In the genomic region with DNA sequence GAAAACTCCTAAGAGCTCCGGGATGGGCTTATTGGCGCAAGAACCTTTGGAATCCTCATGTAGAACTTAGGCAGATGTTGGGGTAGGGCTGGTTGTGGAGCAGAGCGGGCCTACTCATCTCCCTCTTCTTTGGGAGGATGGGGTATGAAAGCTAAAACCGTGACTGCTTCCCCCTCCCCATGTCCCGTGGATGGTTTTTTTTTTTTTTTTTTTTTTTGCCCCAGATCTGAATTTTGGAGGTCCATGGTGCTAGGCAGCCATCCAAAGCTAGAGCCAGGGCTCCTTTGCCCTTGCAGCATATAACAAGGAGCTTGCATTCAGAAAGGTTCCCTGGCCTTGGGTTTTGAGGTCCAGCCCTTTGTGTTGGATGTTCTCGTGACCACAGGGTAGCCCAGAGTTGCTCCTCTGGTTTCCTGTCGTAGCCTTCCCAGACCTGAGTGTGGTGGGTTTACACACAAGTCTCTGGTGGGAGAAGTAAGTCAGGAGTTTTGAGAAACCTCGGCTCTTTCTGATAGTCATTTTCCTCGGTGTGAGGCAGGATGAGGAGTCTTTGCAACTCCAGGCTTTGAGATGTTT, we compare ENCODE assay signal across 9 mouse cellular contexts. TPM values are rescaled to one million over a fixed set of nuclear protein-coding genes. Genes with fewer than 3 reads are reported as not detected.
DNase-seq lines count a peak whose midpoint lies in the region; ATAC-seq and TF ChIP-seq lines count a peak whose summit lies in the region.
"Had no signal": no experiment of that assay in that cellular context is flagged by ENCODE, and none has a peak within 500 bp of the region (broad histone marks: within the 10 kb centered on the region; RNA-seq: fewer than 3 reads in every experiment).

No protein-coding gene starts in this region.

- H3K79me2 ChIP-seq in CH12.LX (replicated peaks; ENCODE audit: control insufficient read depth, extremely low read depth, insufficient read depth, poor library complexity, severe bottlenecking), result no peaks in the 10 kb centered on the region; the same call in 1 of the 2 replicates

- H3K27ac ChIP-seq in CH12.LX (ENCODE audit: insufficient read depth, low read depth), result no peak overlapping the region
- no peak overlapping the region for H3K27ac ChIP-seq in forebrain, postnatal 0 days (ENCODE audit: low read depth, low read length)
- peak overlapping the region; percentile 92 for H3K27ac ChIP-seq in lung, postnatal 0 days (ENCODE audit: low read length)

- no peak for ATAC-seq in forebrain, postnatal 0 days
- no peak for ATAC-seq in lung, postnatal 0 days

- H3K9me3 ChIP-seq in CH12.LX (replicated peaks; ENCODE audit: low read length), result peaks cover 2% of the 10 kb centered on the region
- H3K9me3 ChIP-seq in forebrain, postnatal 0 days (ENCODE audit: low read length), result no peaks in the 10 kb centered on the region
- H3K9me3 ChIP-seq in lung, postnatal 0 days (ENCODE audit: low read length), result no peaks in the 10 kb centered on the region

- no peak for TF ChIP-seq EP300 in CH12.LX (IDR thresholded peaks at IDR 0.05; ENCODE audit: low read length)
- TF ChIP-seq EP300 in lung, postnatal 0 days (IDR thresholded peaks at IDR 0.05), result no peak

- no peak for TF ChIP-seq POLR2A in CH12.LX (IDR thresholded peaks at IDR 0.05; ENCODE audit: low read depth, low read length)

- no peak for TF ChIP-seq RAD21 in CH12.LX (IDR thresholded peaks at IDR 0.05; ENCODE audit: low read depth, low read length)

- peaks cover 2% of the 10 kb centered on the region for H3K27me3 ChIP-seq in CH12.LX (replicated peaks)
- no peaks in the 10 kb centered on the region for H3K27me3 ChIP-seq in forebrain, postnatal 0 days (ENCODE audit: insufficient read depth, low read length)
- no peaks in the 10 kb centered on the region for H3K27me3 ChIP-seq in lung, postnatal 0 days (replicated peaks; ENCODE audit: insufficient read depth, low read length)
- H3K27me3 ChIP-seq: Patski had no signal

- in situ Hi-C loops in CH12.LX (cut with MboI; ENCODE audit: low pct_ligation_motif_present, low pct_unique_long_range_greater_than_20kb, low sequenced_read_pairs), result no loop called here

- WGBS in forebrain, postnatal 0 days, result 38% methylated on average over 9 of the region's 9 CpGs
- WGBS in lung, postnatal 0 days, result 8% methylated on average over 8 of the region's 9 CpGs

- H3K4me1 ChIP-seq in CH12.LX (ENCODE audit: control insufficient read depth in 1 of 2, insufficient read depth in 2 of 2), result peaks cover 7 to 64% of the 10 kb centered on the region in 2 experiments
- H3K4me1 ChIP-seq in forebrain, postnatal 0 days (ENCODE audit: insufficient read depth), result peaks cover 26% of the 10 kb centered on the region
- H3K4me1 ChIP-seq in lung, postnatal 0 days (ENCODE audit: insufficient read depth, low read depth, low read length), result peaks cover 23% of the 10 kb centered on the region; the same call in 1 of the 2 replicates

- dilution Hi-C loops in CH12.LX (cut with MboI; ENCODE audit: extremely low pct_ligation_motif_present, extremely low pct_unique_long_range_greater_than_20kb, low sequenced_read_pairs), result no loop called here

- peak overlapping the region; percentile 61 to 99 (median 82) for H3K4me3 ChIP-seq in CH12.LX (replicated peaks in 1 of 3; ENCODE audit: low read depth in 2 of 3, low read length in 2 of 3, poor library complexity in 1 of 3)
- H3K4me3 ChIP-seq in forebrain, postnatal 0 days (ENCODE audit: low read depth, low read length), result peak overlapping the region; percentile 84
- H3K4me3 ChIP-seq in lung, postnatal 0 days (ENCODE audit: low read depth, low read length), result peak overlapping the region; percentile 90

- H3K4me2 ChIP-seq in CH12.LX (ENCODE audit: insufficient read depth, low read depth, poor library complexity, severe bottlenecking), result peak overlapping the region; percentile 68
- H3K4me2 ChIP-seq in forebrain, postnatal 0 days (ENCODE audit: low read depth), result peak overlapping the region; percentile 83
- peak overlapping the region; percentile 87 for H3K4me2 ChIP-seq in lung, postnatal 0 days (replicated peaks; ENCODE audit: low read depth, low read length)

- H3K36me3 ChIP-seq in CH12.LX (replicated peaks in 1 of 2; ENCODE audit: control insufficient read depth in 1 of 2, insufficient read depth in 1 of 2, low read length in 1 of 2), result peaks cover 0 to 29% of the 10 kb centered on the region in 2 experiments
- H3K36me3 ChIP-seq in forebrain, postnatal 0 days (ENCODE audit: insufficient read depth), result peaks cover 13% of the 10 kb centered on the region; the same call in 1 of the 2 replicates
- H3K36me3 ChIP-seq in lung, postnatal 0 days (ENCODE audit: insufficient read depth, low read length), result no peaks in the 10 kb centered on the region

- no peak for TF ChIP-seq CTCF in CH12.LX (conservative IDR thresholded peaks at IDR 0.05 in 1 of 2, IDR thresholded peaks at IDR 0.05 in 1 of 2; ENCODE audit: low read depth in 2 of 2, low read length in 2 of 2)
- no peak for TF ChIP-seq CTCF in forebrain, postnatal 0 days (IDR thresholded peaks at IDR 0.05; ENCODE audit: low read depth)
- TF ChIP-seq CTCF in lung, postnatal 0 days (IDR thresholded peaks at IDR 0.05), result no peak

- intact Hi-C loops in left cerebral cortex, postnatal 25 days (cut with DNase I), result loop anchor here (5.0 kb wide), 1 partner anchor 65 kb away; no protein-coding TSS in a partner anchor

- DNase-seq in heart, adult 11 months, result peak; percentile 88
- DNase-seq in heart, postnatal 4 days, result no peak
- DNase-seq in CH12.LX (ENCODE audit: extremely low read depth), result no peak
- DNase-seq in forebrain, postnatal 0 days, result no peak
- DNase-seq in lung, postnatal 0 days (ENCODE audit: low spot score), result no peak
- DNase-seq in left cerebral cortex, postnatal 25 days (ENCODE audit: low spot score in 2 of 2), result no peak
- no peak for DNase-seq in spleen, postnatal 10 days (ENCODE audit: low spot score in 2 of 2)
- DNase-seq in cerebellum, postnatal 25 days, result no peak

- H3K9ac ChIP-seq in CH12.LX (ENCODE audit: insufficient read depth, low read depth), result peak overlapping the region; percentile 61
- peak overlapping the region; percentile 99 for H3K9ac ChIP-seq in forebrain, postnatal 0 days
- H3K9ac ChIP-seq in lung, postnatal 0 days (replicated peaks; ENCODE audit: low read depth), result peak overlapping the region; percentile 88

TF ChIP-seq in CH12.LX, 34 proteins besides CTCF, POLR2A, EP300 and RAD21:
- TF ChIP-seq NRF1 (IDR thresholded peaks at IDR 0.05; ENCODE audit: low read depth, low read length), result no peak
- peak; percentile 62 for TF ChIP-seq ZNF384 (IDR thresholded peaks at IDR 0.05; ENCODE audit: low read depth, low read length)

RNA-seq across cellular contexts. Expression of gene Plcg1, which starts 1.4 kb away (rescaled TPM):
- 10 to 100 TPM; 92.0 to 93.6 TPM for total RNA-seq in heart, postnatal 4 days (2021)
- total RNA-seq in CH12.LX (2012; rRNA removed) (16.9 and 28.1 TPM in 2 replicates), CH12.LX (2014; rRNA removed) (15.5 and 16.1 TPM in 2 replicates)
- 16.6 and 17.6 TPM in 2 replicates for polyA plus RNA-seq in CH12.LX (2012; ENCODE audit: insufficient read length, low read depth)
- total RNA-seq in forebrain, postnatal 0 days (2014; rRNA removed), result 119 and 139 TPM in 2 replicates
- polyA plus RNA-seq in forebrain, postnatal 0 days (2015; fragmentation: Nextera tagmentation; extraction: Ambion mirVana), result 36.9 and 48.2 TPM in 2 replicates
- polyA plus RNA-seq in lung, postnatal 0 days (2015; fragmentation: Nextera tagmentation; extraction: Ambion mirVana), result 34.8 and 36.4 TPM in 2 replicates
- 100 to 1,000 TPM; 102 to 111 TPM for total RNA-seq in left cerebral cortex, postnatal 25 days (2021)
